Mouse (Mus musculus) heart, embryonic 10.5 days (tissue): ENCODE measurements around the gene Fam20a. TPM values are rescaled to one million over a fixed set of nuclear protein-coding genes. Genes with fewer than 3 reads are reported as not detected.

ENCODE experiments used
- DNase-seq: peaks from one replicate; pipeline ENCODE4 v3.0.0-alpha.2; 2017; ENCODE audit warnings: low spot score
- H3K27ac ChIP-seq: fragments of 300-500 bp; sonication (generic); 2 replicates; pipeline ENCODE4 v1.5.1; 2016; ENCODE audit warnings: mild to moderate bottlenecking
- H3K27me3 ChIP-seq: fragments of 300-500 bp; sonication (generic); 2 replicates; pipeline ENCODE4 v1.6.1; 2016; ENCODE audit warnings: mild to moderate bottlenecking; ENCODE audit not compliant: poor library complexity, insufficient read depth, severe bottlenecking
- H3K36me3 ChIP-seq: fragments of 300-500 bp; sonication (generic); 2 replicates; pipeline ENCODE4 v1.6.1; 2016; ENCODE audit warnings: mild to moderate bottlenecking, moderate library complexity
- H3K4me1 ChIP-seq: fragments of 300-500 bp; sonication (generic); 2 replicates; pipeline ENCODE4 v1.6.1; 2016; ENCODE audit warnings: mild to moderate bottlenecking
- H3K4me3 ChIP-seq: fragments of 300-500 bp; sonication (generic); 2 replicates; pipeline ENCODE4 v1.5.1; 2016; ENCODE audit warnings: mild to moderate bottlenecking, moderate library complexity
- H3K9me3 ChIP-seq: fragments of 300-500 bp; sonication (generic); 2 replicates; pipeline ENCODE4 v1.6.1; 2016; ENCODE audit warnings: mild to moderate bottlenecking, moderate library complexity
- WGBS: fragments of 180-500 bp; shearing (Covaris S2); methylation state at CpG from one replicate; pipeline ENCODE4 v1.1.7; 2016; 5-methylcytosine and 5-hydroxymethylcytosine counted together
- polyA plus RNA-seq: library from polyadenylated mRNA; unstranded; fragments of >200 nt; fragmentation: Nextera tagmentation; extraction: Ambion mirVana; gene quantifications from 2 replicates; pipeline ENCODE4 v1.2.1, GENCODE M21; 2016

The Fam20a gene
- polyA plus RNA-seq, 1 experiment from 2014 or later, result 2.7 TPM

- H3K27me3 ChIP-seq, result no peaks in the 10 kb centered on the region
- H3K4me1 ChIP-seq, result peaks cover 21% of the 10 kb centered on the region
- 18% methylated on average over 10 of the region's 10 CpGs for whole genome bisulfite sequencing
- 0 out of 2 replicates have a peak, but pooled peaks cover 3% of the 10 kb centered on the region for H3K9me3 ChIP-seq
- no peak for DNase-seq
- H3K36me3 ChIP-seq, result no peaks in the 10 kb centered on the region
- H3K4me3 ChIP-seq, result 0 out of 2 replicates have a peak overlapping the region, but pooled peaks have one; percentile 3
- peak overlapping the region; percentile 78 for H3K27ac ChIP-seq
Observed at GRCm38 (mm10) chr11:109629021-109629521, 93.0 kb downstream of the Fam20a start.

GRCm38 (mm10) chr11:109628099-109628498, 94.0 kb downstream of the Fam20a start:
- H3K9me3 ChIP-seq, result 0 out of 2 replicates have a peak, but pooled peaks cover 3% of the 10 kb centered on the region
- no peak overlapping the region for H3K4me3 ChIP-seq
- 53% methylated on average over 3 of the region's 3 CpGs for WGBS
- DNase-seq, result no peak
- peak overlapping the region; percentile 22; the same call in 1 of the 2 replicates for H3K27ac ChIP-seq
- H3K27me3 ChIP-seq, result no peaks in the 10 kb centered on the region
- H3K36me3 ChIP-seq, result no peaks in the 10 kb centered on the region
- H3K4me1 ChIP-seq, result peaks cover 29% of the 10 kb centered on the region

- 0 out of 2 replicates have a peak, but pooled peaks cover 3% of the 10 kb centered on the region for H3K9me3 ChIP-seq
- DNase-seq, result no peak
- peaks cover 34% of the 10 kb centered on the region for H3K4me1 ChIP-seq
- H3K27me3 ChIP-seq, result no peaks in the 10 kb centered on the region
- WGBS, result 81% methylated on average over 4 of the region's 4 CpGs
- H3K27ac ChIP-seq, result peak overlapping the region; percentile 22; the same call in 1 of the 2 replicates
- no peaks in the 10 kb centered on the region for H3K36me3 ChIP-seq
- no peak overlapping the region for H3K4me3 ChIP-seq
Observed at GRCm38 (mm10) chr11:109627648-109628047, 94.4 kb downstream of the Fam20a start.

- DNase-seq, result no peak
- H3K27ac ChIP-seq, result peak overlapping the region; percentile 81
- H3K4me1 ChIP-seq, result peaks cover 36% of the 10 kb centered on the region
- H3K4me3 ChIP-seq, result no peak overlapping the region
- 0 out of 2 replicates have a peak, but pooled peaks cover 3% of the 10 kb centered on the region for H3K9me3 ChIP-seq
- H3K27me3 ChIP-seq, result no peaks in the 10 kb centered on the region
- H3K36me3 ChIP-seq, result no peaks in the 10 kb centered on the region
- WGBS, result 66% methylated on average over 7 of the region's 7 CpGs
Observed at GRCm38 (mm10) chr11:109623238-109623637, 98.8 kb downstream of the Fam20a start.

GRCm38 (mm10) chr11:109622518-109623037, 99.5 kb downstream of the Fam20a start:
- WGBS, result 5% methylated on average over 15 of the region's 15 CpGs
- Histone ChIP-seq H3K9me3 (0 out of 2 replicates have a peak, but pooled peaks cover 3% of the 10 kb centered on the region), H3K27me3 (no peaks in the 10 kb centered on the region), H3K27ac (peak overlapping the region; percentile 81), H3K4me1 (peaks cover 37% of the 10 kb centered on the region), H3K4me3 (peak overlapping the region; percentile 50), H3K36me3 (no peaks in the 10 kb centered on the region)
- peak; percentile 82 for DNase-seq

- no peaks in the 10 kb centered on the region for H3K27me3 ChIP-seq
- H3K9me3 ChIP-seq, result 0 out of 2 replicates have a peak, but pooled peaks cover 3% of the 10 kb centered on the region
- no peak for DNase-seq
- H3K4me1 ChIP-seq, result peaks cover 43% of the 10 kb centered on the region
- H3K27ac ChIP-seq, result peak overlapping the region; percentile 81; the same call in 1 of the 2 replicates
- 16% methylated on average over 2 of the region's 2 CpGs for WGBS
- H3K4me3 ChIP-seq, result no peak overlapping the region
- H3K36me3 ChIP-seq, result no peaks in the 10 kb centered on the region
Observed at GRCm38 (mm10) chr11:109621183-109621582, 100.9 kb downstream of the Fam20a start.

- Histone ChIP-seq H3K4me3 (no peak overlapping the region), H3K27ac (no peak overlapping the region), H3K27me3 (no peaks in the 10 kb centered on the region), H3K36me3 (no peaks in the 10 kb centered on the region), H3K9me3 (0 out of 2 replicates have a peak, but pooled peaks cover 3% of the 10 kb centered on the region), H3K4me1 (peaks cover 40% of the 10 kb centered on the region)
- WGBS, result 74% methylated on average over 6 of the region's 6 CpGs
- no peak for DNase-seq
Observed at GRCm38 (mm10) chr11:109620356-109620755, 101.7 kb downstream of the Fam20a start.

Other genes with a start within 250 kb of the Fam20a start
- 3.3 and 4.6 TPM in 2 replicates for gene Arsg, start 248.9 kb downstream of the Fam20a start, polyA plus RNA-seq
- gene Slc16a6, start 248.7 kb downstream of the Fam20a start, polyA plus RNA-seq, result 12.7 and 16.5 TPM in 2 replicates
- gene Wipi1, start 110.3 kb downstream of the Fam20a start, polyA plus RNA-seq, result 29.8 and 38.8 TPM in 2 replicates
- 365 and 443 TPM in 2 replicates for gene Prkar1a, start 72.9 kb downstream of the Fam20a start, polyA plus RNA-seq
- not detected in 2 replicates for gene 1700012B07Rik, start 105.8 kb upstream of the Fam20a start, polyA plus RNA-seq